Mouse (Mus musculus): ENCODE results near the gene Mlf2. TPM values are rescaled to one million over a fixed set of nuclear protein-coding genes. Genes with fewer than 3 reads are reported as not detected.

Gene Mlf2
- polyA plus RNA-seq (2015; fragmentation: Nextera tagmentation; extraction: Ambion mirVana) = 685 and 704 TPM in 2 replicates

DNA sequence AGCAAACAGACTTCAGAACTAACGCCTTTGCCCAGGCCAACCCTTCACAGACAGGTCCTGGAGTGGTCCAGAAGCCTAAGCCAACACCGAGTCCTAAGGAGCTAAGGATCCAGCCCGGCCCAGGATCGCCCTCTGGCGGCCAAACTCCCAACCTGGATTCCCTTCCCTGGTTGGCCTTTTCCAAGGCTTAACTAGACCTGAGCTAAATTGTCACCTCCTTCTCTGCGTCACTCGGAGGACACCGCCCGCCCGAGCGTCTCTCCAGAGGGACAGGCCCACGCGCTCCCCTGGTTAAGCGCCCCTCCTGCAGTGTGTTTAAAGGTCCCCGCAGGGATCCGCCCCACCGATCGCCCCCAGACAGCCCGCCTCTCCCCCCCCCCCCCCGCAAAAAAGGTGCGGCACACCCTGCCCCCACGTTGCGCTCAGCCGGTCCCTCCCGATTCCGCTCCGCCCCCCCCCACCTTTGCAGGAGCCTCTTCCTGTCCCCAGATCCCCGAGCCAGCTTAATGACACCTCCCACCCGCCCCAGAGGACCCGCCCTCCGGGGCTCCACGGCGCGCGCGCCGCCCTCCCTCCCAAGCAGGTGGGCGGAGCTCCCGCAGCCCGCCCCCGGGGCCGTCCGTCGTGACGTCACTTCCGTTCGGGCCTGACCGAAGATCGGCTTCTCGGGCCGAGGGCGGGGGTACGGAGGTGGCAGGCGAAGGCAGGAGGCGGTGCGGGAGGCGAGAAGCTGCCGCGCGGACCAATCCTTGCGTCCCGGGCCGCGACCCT is at the start of gene Mlf2:
Gene Mlf2 (plus strand): TSS at position 633 of the 771 bp plus-strand sequence.

DNA sequence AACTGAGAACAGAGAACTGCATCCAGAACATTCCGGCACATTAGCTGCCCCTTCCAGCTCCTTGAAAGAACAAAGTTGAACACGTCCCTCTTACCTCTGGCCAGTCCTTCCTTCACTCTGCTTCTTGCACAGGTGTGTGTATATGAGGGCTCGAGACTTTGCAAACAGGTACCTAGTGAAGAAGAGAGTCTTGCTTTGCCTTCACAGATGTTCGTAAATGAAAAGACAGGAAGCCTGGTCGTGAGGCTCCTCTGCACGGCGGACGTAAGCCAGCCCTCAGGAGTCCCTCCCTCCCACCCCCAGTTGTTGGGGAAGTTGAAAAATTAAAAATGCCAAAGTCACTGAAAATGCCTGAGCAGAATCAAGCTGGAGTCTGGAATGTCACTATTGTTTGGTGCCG is 43.2 kb upstream of the Mlf2 start, which contains the start of gene Cd4:
Gene Cd4 (minus strand): TSS at position 236 of the 400 bp plus-strand sequence.

DNA sequence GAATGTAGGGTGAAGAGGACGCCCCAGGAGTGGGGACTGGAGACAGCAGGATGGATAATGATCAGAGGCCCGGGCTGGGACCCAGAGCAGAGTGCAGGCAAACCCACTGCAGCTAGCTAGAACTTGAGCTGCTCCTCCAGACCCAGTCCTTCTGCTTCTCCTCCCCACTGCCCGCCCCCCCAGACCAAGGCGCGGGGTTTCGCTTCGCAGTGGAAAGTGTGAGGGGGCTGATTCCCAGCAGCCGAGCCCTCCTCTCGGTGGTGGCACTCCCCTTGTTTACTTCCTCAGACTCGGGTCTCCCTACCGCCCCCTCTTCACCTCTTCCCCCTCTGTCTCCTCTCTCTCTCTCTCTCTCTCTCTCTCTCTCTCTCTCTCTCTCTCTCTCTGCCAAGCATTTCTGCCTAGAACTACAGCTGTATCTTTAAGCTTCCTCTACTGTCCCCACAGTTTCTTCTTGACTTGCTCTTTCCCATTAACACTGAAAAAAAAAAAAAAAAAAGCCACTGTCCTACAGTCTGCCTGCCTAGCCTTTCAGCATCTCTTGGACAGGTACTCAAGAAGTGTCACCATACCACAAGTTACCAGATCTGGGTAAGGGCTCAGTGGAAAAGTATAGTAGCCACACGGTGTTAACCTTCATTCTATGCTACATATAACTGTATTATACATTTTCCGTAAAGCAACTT is 19.5 kb upstream of the Mlf2 start, which contains the start of gene Lag3:
Gene Lag3 (minus strand): TSS at position 173 of the 686 bp plus-strand sequence.

DNA sequence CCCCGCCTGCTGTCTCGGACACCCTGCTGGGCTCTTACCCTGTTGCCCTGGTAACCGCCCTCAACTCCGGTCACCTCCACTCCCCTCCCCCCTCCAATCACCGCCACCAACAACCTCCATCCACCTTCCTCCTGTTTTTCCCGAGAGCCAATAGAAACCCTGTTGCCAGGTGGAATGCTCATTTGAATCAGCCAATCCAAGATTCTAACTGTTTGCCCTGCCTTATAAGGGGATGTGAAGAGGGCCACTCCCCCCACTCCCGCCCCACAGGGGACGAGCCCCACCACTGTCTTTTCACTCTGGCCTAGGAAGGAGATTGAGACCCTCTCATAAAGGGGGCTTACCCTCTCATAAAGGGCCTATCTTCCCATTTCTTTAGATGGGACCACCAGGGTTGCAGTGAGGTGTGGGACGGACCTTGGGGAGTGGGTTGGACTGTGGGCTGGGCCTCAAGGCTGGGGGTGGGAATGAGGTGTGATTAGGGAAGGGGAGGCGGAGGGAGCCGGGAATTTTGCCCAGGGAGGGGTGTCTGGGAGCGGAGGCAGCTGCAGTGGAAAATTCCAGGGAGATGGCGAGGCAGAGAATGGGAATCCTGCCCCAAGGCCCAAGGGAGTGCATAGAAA is 11.4 kb upstream of the Mlf2 start, which contains the start of gene Ptms:
Gene Ptms (minus strand): TSS at position 409 of the 623 bp plus-strand sequence.

DNA sequence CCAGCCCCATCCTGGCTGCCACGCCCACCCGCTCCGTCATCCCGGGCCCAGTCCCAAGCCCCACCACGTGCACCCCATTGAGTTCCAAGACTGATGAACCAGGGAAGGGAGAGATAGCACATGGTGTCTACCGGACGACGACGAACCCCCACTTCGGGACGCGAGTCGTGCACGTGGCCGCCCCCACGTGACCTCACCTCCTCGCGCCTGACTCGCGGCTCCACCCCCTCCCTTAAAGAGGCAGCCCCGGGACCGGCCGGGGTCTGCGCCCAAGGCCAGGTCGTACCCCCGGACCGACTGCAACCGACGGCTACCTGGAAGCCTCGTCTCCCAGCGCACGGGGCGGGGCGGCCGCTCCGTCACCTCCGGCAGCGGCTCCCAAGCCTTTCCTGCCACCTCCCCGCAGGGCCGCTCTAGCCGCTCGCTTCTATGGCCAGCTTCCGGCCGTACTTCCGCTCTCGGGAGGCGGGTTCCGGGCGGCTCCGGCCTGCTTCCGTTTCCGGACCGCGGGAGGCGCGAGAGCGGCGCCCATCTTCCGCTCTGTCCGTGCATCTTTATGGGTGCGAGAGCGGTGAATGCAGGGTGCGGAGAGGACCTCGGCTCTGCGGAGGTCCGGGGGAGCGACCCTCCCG is 34.0 kb downstream of the Mlf2 start, which contains the start of gene Cops7a:
Gene Cops7a (minus strand): TSS at position 451 of the 632 bp plus-strand sequence.

Other genes starting within 250 kb of the Mlf2 start
- 88.4 and 88.9 TPM in 2 replicates for gene Emg1, start 219.2 kb upstream of the Mlf2 start, polyA plus RNA-seq (2015; fragmentation: Nextera tagmentation; extraction: Ambion mirVana)
- gene Phb2, start 219.1 kb upstream of the Mlf2 start, polyA plus RNA-seq (2015; fragmentation: Nextera tagmentation; extraction: Ambion mirVana) = 264 and 265 TPM in 2 replicates
- gene Ptpn6, start 192.7 kb upstream of the Mlf2 start, polyA plus RNA-seq (2015; fragmentation: Nextera tagmentation; extraction: Ambion mirVana) = 5.6 and 6.0 TPM in 2 replicates
- 676 and 680 TPM in 2 replicates for gene Grcc10, start 190.0 kb upstream of the Mlf2 start, polyA plus RNA-seq (2015; fragmentation: Nextera tagmentation; extraction: Ambion mirVana)
- gene Gm45234, start 175.4 kb upstream of the Mlf2 start, polyA plus RNA-seq (2015; fragmentation: Nextera tagmentation; extraction: Ambion mirVana) = not detected in 2 replicates
- gene Atn1, start 174.9 kb upstream of the Mlf2 start, polyA plus RNA-seq (2015; fragmentation: Nextera tagmentation; extraction: Ambion mirVana) = 26.7 and 29.5 TPM in 2 replicates
- gene Eno2, start 161.7 kb upstream of the Mlf2 start, polyA plus RNA-seq (2015; fragmentation: Nextera tagmentation; extraction: Ambion mirVana) = 305 and 307 TPM in 2 replicates
- 2.4 and 3.0 TPM in 2 replicates for gene Lrrc23, start 151.7 kb upstream of the Mlf2 start, polyA plus RNA-seq (2015; fragmentation: Nextera tagmentation; extraction: Ambion mirVana)
- 10.3 and 10.9 TPM in 2 replicates for gene Spsb2, start 122.7 kb upstream of the Mlf2 start, polyA plus RNA-seq (2015; fragmentation: Nextera tagmentation; extraction: Ambion mirVana)
- gene Tpi1, start 117.1 kb upstream of the Mlf2 start, polyA plus RNA-seq (2015; fragmentation: Nextera tagmentation; extraction: Ambion mirVana) = 467 and 484 TPM in 2 replicates
- gene Usp5, start 101.9 kb upstream of the Mlf2 start, polyA plus RNA-seq (2015; fragmentation: Nextera tagmentation; extraction: Ambion mirVana) = 154 and 171 TPM in 2 replicates
- 18.2 and 21.2 TPM in 2 replicates for gene Cdca3, start 101.8 kb upstream of the Mlf2 start, polyA plus RNA-seq (2015; fragmentation: Nextera tagmentation; extraction: Ambion mirVana)
- gene Gnb3, start 91.1 kb upstream of the Mlf2 start, polyA plus RNA-seq (2015; fragmentation: Nextera tagmentation; extraction: Ambion mirVana) = 0.22 and 0.38 TPM in 2 replicates
- 16.8 and 19.6 TPM in 2 replicates for gene P3h3, start 73.6 kb upstream of the Mlf2 start, polyA plus RNA-seq (2015; fragmentation: Nextera tagmentation; extraction: Ambion mirVana)
- 35.3 and 42.6 TPM in 2 replicates for gene Gpr162, start 67.4 kb upstream of the Mlf2 start, polyA plus RNA-seq (2015; fragmentation: Nextera tagmentation; extraction: Ambion mirVana)
- gene Cd4, start 43.2 kb upstream of the Mlf2 start, polyA plus RNA-seq (2015; fragmentation: Nextera tagmentation; extraction: Ambion mirVana) = 0.15 TPM in 1 of 2 replicates, not detected in the other
- gene Lag3, start 19.7 kb upstream of the Mlf2 start, polyA plus RNA-seq (2015; fragmentation: Nextera tagmentation; extraction: Ambion mirVana) = 3.1 and 5.2 TPM in 2 replicates
- gene Ptms, start 11.3 kb upstream of the Mlf2 start, polyA plus RNA-seq (2015; fragmentation: Nextera tagmentation; extraction: Ambion mirVana) = 932 TPM in 2 replicates
- 111 and 114 TPM in 2 replicates for gene Cops7a, start 34.2 kb downstream of the Mlf2 start, polyA plus RNA-seq (2015; fragmentation: Nextera tagmentation; extraction: Ambion mirVana)
- gene Pianp, start 65.3 kb downstream of the Mlf2 start, polyA plus RNA-seq (2015; fragmentation: Nextera tagmentation; extraction: Ambion mirVana) = 80.9 and 95.2 TPM in 2 replicates
- gene Zfp384, start 77.8 kb downstream of the Mlf2 start, polyA plus RNA-seq (2015; fragmentation: Nextera tagmentation; extraction: Ambion mirVana) = 13.6 and 13.7 TPM in 2 replicates
- 91.2 and 93.6 TPM in 2 replicates for gene Ing4, start 108.4 kb downstream of the Mlf2 start, polyA plus RNA-seq (2015; fragmentation: Nextera tagmentation; extraction: Ambion mirVana)
- gene Acrbp, start 118.3 kb downstream of the Mlf2 start, polyA plus RNA-seq (2015; fragmentation: Nextera tagmentation; extraction: Ambion mirVana) = 18.7 and 19.3 TPM in 2 replicates
- 0.71 and 0.94 TPM in 2 replicates for gene Lpar5, start 136.5 kb downstream of the Mlf2 start, polyA plus RNA-seq (2015; fragmentation: Nextera tagmentation; extraction: Ambion mirVana)
- 90.4 and 92.6 TPM in 2 replicates for gene Chd4, start 164.6 kb downstream of the Mlf2 start, polyA plus RNA-seq (2015; fragmentation: Nextera tagmentation; extraction: Ambion mirVana)
- gene Nop2, start 200.5 kb downstream of the Mlf2 start, polyA plus RNA-seq (2015; fragmentation: Nextera tagmentation; extraction: Ambion mirVana) = 37.5 and 39.7 TPM in 2 replicates
- 24.5 and 27.5 TPM in 2 replicates for gene Iffo1, start 213.9 kb downstream of the Mlf2 start, polyA plus RNA-seq (2015; fragmentation: Nextera tagmentation; extraction: Ambion mirVana)
- 1,880 and 2,030 TPM in 2 replicates for gene Gapdh, start 235.1 kb downstream of the Mlf2 start, polyA plus RNA-seq (2015; fragmentation: Nextera tagmentation; extraction: Ambion mirVana)

Data from neural tube, postnatal 0 days (tissue).